Mouse (Mus musculus) liver, embryonic 11.5 days (tissue): ENCODE results near the gene C9orf72. TPM values are rescaled to one million over a fixed set of nuclear protein-coding genes. Genes with fewer than 3 reads are reported as not detected.
A peak's percentile ranks its signal among the peaks of the same experiment; 100 is the strongest.

Experiments used
- ATAC-seq: fragments of 200-750 bp; cut with Nextera tagmentation; replicated peaks from 2 replicates; pipeline ENCODE4 v1.8.0; 2017; ENCODE audit warnings: moderate number of reproducible peaks, mild to moderate bottlenecking, moderate TSS enrichment, moderate library complexity; ENCODE audit not compliant: low FRiP score
- DNase-seq: peaks from one replicate; pipeline ENCODE4 v3.0.0-alpha.2; 2017; ENCODE audit warnings: low spot score
- H3K27ac ChIP-seq: fragments of 300-500 bp; sonication (generic); 2 replicates; pipeline ENCODE4 v1.5.1; 2014; ENCODE audit warnings: mild to moderate bottlenecking, low read depth, low read length, control low read depth
- H3K27me3 ChIP-seq: fragments of 300-500 bp; sonication (generic); replicated peaks from 2 replicates; pipeline ENCODE4 v1.6.1; 2014; ENCODE audit warnings: low read length, mixed read lengths; ENCODE audit not compliant: control insufficient read depth, insufficient read depth
- H3K36me3 ChIP-seq: fragments of 300-500 bp; sonication (generic); 2 replicates; pipeline ENCODE4 v1.6.1; 2014; ENCODE audit warnings: mild to moderate bottlenecking, low read length, moderate library complexity, mixed read lengths; ENCODE audit not compliant: control insufficient read depth, insufficient read depth
- H3K4me1 ChIP-seq: fragments of 300-500 bp; sonication (generic); replicated peaks from 2 replicates; pipeline ENCODE4 v1.6.1; 2014; ENCODE audit warnings: low read length, mixed read lengths; ENCODE audit not compliant: control insufficient read depth, insufficient read depth
- H3K4me2 ChIP-seq: fragments of 300-500 bp; sonication (generic); 2 replicates; pipeline ENCODE4 v1.6.1; 2014; ENCODE audit warnings: mild to moderate bottlenecking, control low read depth, moderate library complexity
- H3K4me3 ChIP-seq: fragments of 300-500 bp; sonication (generic); 2 replicates; pipeline ENCODE4 v1.5.1; 2014; ENCODE audit warnings: low read depth, low read length, control low read depth
- H3K9ac ChIP-seq: fragments of 300-500 bp; sonication (generic); 2 replicates; pipeline ENCODE4 v1.6.1; 2014; ENCODE audit warnings: low read depth, low read length, control low read depth
- H3K9me3 ChIP-seq: fragments of 300-500 bp; sonication (generic); 2 replicates; pipeline ENCODE4 v1.6.1; 2016; ENCODE audit warnings: low read length, inconsistent platforms, mixed read lengths; ENCODE audit not compliant: control insufficient read depth
- WGBS: fragments of 180-500 bp; shearing (Covaris S2); extraction: QIAGEN DNeasy Blood & Tissue Kit; methylation state at CpG from one replicate; pipeline ENCODE4 v1.1.7; 2014; 5-methylcytosine and 5-hydroxymethylcytosine counted together
- polyA plus RNA-seq: library from polyadenylated mRNA; unstranded; fragments of >200 nt; fragmentation: Nextera tagmentation; extraction: Ambion mirVana; gene quantifications from 2 replicates; pipeline ENCODE4 v1.2.1, GENCODE M21; 2014

Gene C9orf72
- polyA plus RNA-seq, 1 experiment from 2014 or later: 9.0 TPM

DNA sequence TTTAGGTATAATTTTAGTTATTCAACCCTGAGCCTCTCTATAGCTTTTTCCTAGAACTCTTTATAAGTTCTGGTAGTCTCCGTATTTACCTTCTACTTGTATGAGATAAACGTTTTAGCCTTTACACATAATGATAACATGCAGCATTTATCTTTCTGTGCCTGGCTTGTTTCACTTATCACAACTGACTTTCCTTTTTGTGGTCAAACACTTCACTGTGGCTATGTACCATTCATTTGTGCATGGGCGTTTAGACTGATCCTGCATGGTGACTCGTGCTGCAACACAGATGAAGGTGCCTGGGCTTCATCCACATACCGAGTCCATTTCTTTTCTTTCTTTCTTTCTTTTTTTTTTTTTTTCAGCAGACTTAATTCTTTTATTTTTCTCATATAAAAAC, 24.3 kb downstream of the C9orf72 start:
- no peaks in the 10 kb centered on the region for H3K9me3 ChIP-seq
- ATAC-seq: peak; percentile 68
- 49% methylated on average over 5 of the region's 5 CpGs for WGBS
- H3K9ac ChIP-seq: no peak overlapping the region
- no peak overlapping the region for H3K4me3 ChIP-seq
- H3K4me1 ChIP-seq: no peaks in the 10 kb centered on the region
- H3K27me3 ChIP-seq: no peaks in the 10 kb centered on the region
- DNase-seq: no peak
- H3K4me2 ChIP-seq: no peak overlapping the region
- no peak overlapping the region for H3K27ac ChIP-seq
- no peaks in the 10 kb centered on the region; the same call in 1 of the 2 replicates for H3K36me3 ChIP-seq

DNA sequence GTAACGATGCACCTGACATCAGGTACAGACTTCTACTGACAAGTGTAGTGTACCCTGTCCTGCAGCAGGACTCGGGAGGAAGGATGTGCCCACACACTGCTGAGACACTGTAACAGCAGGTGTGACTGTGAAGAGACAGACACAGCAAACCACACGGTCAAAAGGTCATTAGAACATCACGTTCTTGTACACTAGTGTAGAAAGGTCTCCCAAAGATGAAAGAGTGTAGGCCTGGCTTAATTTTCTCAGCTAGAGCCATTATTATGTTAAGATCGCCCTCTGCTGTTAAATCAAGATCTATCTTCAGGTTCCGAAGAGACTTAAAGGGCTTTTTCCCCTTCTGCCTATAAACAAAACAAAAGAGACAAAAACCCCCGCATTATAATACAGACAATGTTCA, 33.2 kb downstream of the C9orf72 start:
- ATAC-seq: no peak

DNA sequence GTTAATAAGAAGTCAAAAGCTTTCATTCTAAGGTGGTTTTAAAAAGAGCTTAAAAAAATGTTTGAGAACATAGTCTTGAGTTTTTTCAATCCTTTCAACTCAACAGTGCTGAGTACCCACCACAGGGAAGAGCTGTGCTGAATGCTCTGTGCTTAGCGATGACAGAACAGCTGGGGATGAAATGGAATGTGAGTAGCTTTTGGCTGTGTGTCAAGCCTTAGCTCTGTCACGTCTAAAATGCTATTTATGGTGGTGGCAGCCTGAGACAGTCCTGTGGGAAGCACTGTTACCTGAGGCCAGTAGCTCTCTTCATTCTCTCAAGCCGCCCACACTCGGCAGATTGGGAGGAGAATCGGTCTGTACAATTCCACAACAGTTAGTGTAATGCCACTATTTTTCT, 36.2 kb downstream of the C9orf72 start:
- DNase-seq (no peak), ATAC-seq (no peak)
- WGBS: 78% methylated on average over 5 of the region's 5 CpGs
- Histone ChIP-seq H3K27me3 (no peaks in the 10 kb centered on the region), H3K4me3 (no peak overlapping the region), H3K27ac (no peak overlapping the region), H3K9ac (no peak overlapping the region), H3K4me1 (0 out of 2 replicates have a peak, but pooled peaks cover 4% of the 10 kb centered on the region), H3K4me2 (no peak overlapping the region), H3K36me3 (no peaks in the 10 kb centered on the region), H3K9me3 (no peaks in the 10 kb centered on the region)

More for the DNA sequence above, 33.2 kb downstream of the C9orf72 start:
- Histone ChIP-seq H3K36me3 (no peaks in the 10 kb centered on the region), H3K9me3 (no peaks in the 10 kb centered on the region), H3K27me3 (no peaks in the 10 kb centered on the region), H3K4me3 (no peak overlapping the region), H3K9ac (no peak overlapping the region), H3K27ac (no peak overlapping the region), H3K4me2 (no peak overlapping the region), H3K4me1 (0 out of 2 replicates have a peak, but pooled peaks cover 4% of the 10 kb centered on the region)
- WGBS: 60% methylated on average over 7 of the region's 7 CpGs
- no peak for DNase-seq

DNA sequence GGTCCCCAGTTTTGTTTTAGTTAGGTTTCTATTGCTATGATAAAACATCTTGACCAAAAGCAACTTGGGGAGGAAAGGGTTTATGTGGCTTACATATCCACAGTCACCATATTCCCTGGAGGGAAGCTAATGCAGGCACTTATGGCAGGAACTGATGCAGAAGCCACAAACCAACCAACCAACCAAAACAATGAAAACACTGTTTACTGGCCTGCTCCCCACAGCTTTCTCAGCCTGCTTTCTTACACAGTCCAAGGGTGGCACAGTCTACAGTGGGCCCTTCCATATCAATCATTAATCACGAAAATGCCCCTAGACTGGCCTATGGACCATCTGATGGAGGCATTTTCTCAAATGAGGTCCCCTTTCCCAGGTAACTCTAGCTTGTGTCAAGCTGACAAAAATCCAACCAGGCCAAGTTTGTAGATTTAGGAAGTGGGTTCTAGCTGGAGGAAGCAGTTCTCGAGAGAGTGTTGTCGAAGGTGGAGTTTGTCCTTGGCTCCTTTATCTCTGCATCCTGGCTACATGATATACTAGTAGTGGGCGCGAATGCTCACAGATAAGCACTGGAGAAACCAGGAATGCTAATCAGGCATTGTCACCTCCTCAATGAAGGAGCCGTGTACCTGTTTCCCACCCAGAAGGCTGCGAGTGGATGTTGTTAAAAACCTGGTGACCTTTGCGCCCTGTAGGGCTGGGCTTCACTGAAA, 38.2 kb downstream of the C9orf72 start:
- Histone ChIP-seq H3K27me3 (no peaks in the 10 kb centered on the region), H3K4me3 (no peak overlapping the region), H3K9me3 (no peaks in the 10 kb centered on the region), H3K27ac (no peak overlapping the region), H3K9ac (no peak overlapping the region), H3K4me1 (0 out of 2 replicates have a peak, but pooled peaks cover 4% of the 10 kb centered on the region), H3K4me2 (no peak overlapping the region), H3K36me3 (no peaks in the 10 kb centered on the region)
- DNase-seq (no peak), ATAC-seq (0 out of 2 replicates have a peak, but pooled peaks have one; percentile 34)
- 57% methylated on average over 8 of the region's 8 CpGs for WGBS

DNA sequence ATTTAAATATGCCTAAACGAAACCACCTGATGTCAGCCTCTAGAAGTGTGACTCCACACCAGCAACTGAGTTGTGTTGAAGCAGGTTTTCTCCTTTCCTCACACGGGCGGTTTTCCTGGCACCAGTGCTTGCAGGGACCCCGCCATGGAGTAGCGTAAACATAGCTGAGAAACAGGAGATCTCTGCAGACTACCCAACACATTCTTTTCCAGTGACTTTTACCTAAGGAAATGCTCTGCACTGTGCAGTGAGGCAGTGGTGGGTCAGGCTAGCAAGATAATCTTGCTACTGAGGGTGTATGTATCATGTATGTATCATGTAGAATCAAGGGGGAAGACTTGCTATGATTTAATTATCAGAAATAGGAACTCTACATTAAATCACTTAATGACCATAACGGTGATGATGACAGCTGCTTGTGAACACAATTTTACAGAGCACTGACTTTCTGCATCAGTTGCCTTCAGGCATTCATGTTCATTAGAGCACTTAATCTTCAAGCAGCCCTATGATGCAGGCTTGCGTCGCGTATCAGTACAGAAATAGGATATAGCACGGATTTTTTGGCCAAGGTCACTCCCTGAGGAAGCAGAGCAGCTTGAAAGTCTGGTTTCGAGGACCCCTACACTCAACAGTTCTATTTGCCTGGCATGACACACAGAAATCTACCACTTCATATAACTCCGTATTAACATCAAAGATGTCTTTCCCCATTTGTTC, 47.9 kb downstream of the C9orf72 start:
- no peak overlapping the region for H3K27ac ChIP-seq
- H3K9me3 ChIP-seq: no peaks in the 10 kb centered on the region
- no peak overlapping the region for H3K4me3 ChIP-seq
- H3K27me3 ChIP-seq: no peaks in the 10 kb centered on the region
- no peak overlapping the region for H3K9ac ChIP-seq
- no peak overlapping the region for H3K4me2 ChIP-seq
- no peaks in the 10 kb centered on the region for H3K36me3 ChIP-seq
- no peaks in the 10 kb centered on the region for H3K4me1 ChIP-seq
- 77% methylated on average over 12 of the region's 12 CpGs for whole genome bisulfite sequencing
- DNase-seq (no peak), ATAC-seq (no peak)

DNA sequence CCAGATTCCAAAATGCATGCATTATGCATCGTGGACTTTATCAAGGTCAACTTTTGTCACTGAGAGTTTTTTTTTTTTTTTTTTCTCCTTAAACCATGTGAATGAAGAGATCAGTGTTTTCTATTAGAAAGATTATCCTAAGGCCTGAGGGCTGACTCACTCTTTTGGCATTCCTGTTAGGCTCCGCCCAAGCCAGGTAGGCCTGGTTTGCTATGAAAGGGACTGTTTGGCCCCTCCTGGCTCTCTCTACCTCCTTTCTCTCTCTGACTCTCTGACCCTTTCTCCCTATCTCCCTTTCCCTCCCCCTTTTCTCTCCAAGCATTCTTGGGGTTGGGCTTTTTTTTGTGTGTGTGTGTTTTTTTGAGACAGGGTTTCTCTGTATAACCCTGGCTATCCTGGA, 50.4 kb downstream of the C9orf72 start:
- 90% methylated on average over 2 of the region's 2 CpGs for WGBS

DNA sequence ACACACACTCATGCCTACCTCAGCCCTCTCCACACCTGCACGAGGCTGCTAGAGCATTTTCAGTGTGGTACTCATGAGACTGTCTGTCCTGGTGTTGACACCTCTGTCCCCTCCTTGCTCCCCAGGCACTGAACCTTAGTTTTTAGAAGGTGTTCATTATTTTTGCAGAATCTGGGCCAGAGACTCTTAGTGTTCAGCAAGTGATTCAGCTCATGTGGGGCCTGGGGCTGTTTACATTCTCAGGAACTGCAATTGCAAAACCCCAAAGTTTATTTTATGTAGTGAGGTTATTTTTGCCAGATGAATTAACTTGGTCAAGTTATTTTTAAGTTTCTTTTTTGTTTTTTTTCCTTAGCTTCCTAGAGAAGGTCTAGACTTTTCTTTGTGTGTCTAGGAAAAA, 52.4 kb downstream of the C9orf72 start:
- Histone ChIP-seq H3K4me3 (no peak overlapping the region), H3K9me3 (no peaks in the 10 kb centered on the region), H3K4me2 (no peak overlapping the region), H3K9ac (no peak overlapping the region), H3K27me3 (no peaks in the 10 kb centered on the region), H3K27ac (no peak overlapping the region), H3K4me1 (no peaks in the 10 kb centered on the region), H3K36me3 (no peaks in the 10 kb centered on the region)
- WGBS: 75% methylated on average over 1 of the region's 1 CpGs
- ATAC-seq (no peak), DNase-seq (no peak)

More for the DNA sequence above, 50.4 kb downstream of the C9orf72 start:
- Histone ChIP-seq H3K27ac (no peak overlapping the region), H3K9me3 (no peaks in the 10 kb centered on the region), H3K4me2 (no peak overlapping the region), H3K27me3 (no peaks in the 10 kb centered on the region), H3K4me1 (no peaks in the 10 kb centered on the region), H3K36me3 (no peaks in the 10 kb centered on the region), H3K9ac (no peak overlapping the region), H3K4me3 (no peak overlapping the region)
- no peak for DNase-seq
- no peak for ATAC-seq

DNA sequence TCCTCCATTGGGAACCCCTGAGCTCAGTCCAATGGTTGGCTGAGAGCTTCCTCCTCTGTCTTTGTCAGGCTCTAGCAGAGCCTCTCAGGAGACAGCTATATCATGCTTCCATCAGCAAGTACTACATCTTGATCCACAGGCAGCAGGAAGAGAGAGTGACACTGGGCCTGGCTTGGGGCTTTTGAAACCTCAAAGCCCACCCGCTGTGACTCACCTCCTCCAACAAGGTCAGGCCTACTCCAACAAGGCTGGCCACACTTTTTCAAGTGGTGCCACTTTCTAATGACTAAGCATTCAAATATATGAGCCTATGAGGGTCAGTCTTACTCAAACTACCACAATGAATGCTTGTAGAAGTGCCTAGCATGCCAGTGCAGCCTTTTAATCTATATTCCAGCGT, 53.5 kb downstream of the C9orf72 start:
- DNase-seq (no peak), ATAC-seq (no peak)
- no peaks in the 10 kb centered on the region for H3K36me3 ChIP-seq
- no peak overlapping the region for H3K4me3 ChIP-seq
- WGBS: 86% methylated on average over 2 of the region's 2 CpGs
- H3K9ac ChIP-seq: no peak overlapping the region
- H3K9me3 ChIP-seq: no peaks in the 10 kb centered on the region
- H3K27me3 ChIP-seq: no peaks in the 10 kb centered on the region
- H3K4me2 ChIP-seq: no peak overlapping the region
- no peaks in the 10 kb centered on the region for H3K4me1 ChIP-seq
- no peak overlapping the region for H3K27ac ChIP-seq
